Mouse (Mus musculus): ENCODE measurements around the gene Grasp.

DNA sequence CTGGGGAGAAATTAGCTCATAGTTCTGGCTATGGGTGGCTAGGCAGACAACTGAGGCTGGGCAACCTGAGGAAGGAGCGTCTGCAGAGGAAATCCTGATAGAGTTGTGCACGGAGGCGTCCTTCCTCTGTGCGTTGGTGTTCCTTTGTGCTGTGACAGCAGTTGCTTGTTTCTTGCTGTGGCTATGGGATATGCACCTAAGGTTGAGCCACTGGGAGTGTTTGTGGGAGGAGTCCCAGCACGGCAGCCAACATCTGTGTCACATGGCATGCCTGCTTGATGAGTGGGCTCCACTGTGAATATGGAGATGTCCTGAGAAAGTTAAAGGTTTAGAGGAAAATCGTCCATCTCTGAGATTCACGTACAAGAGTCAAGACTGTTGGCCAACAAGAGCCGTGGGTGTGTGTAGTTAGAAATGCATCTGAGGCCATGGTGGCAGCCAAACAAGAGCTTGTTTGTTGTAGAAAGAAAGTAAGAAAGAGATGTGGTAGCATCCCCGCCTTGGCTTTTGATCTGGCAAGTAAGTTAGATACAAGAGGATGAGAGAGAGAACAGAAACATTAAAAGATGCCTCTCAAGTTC, 26.3 kb downstream of the Grasp start:
- TF ChIP-seq GATA1 (IDR thresholded peaks at IDR 0.05; ENCODE audit: low read length), result no peak
- TF ChIP-seq TAL1 (IDR thresholded peaks at IDR 0.05; ENCODE audit: low read length), result no peak

Data from erythroblast, embryonic 14.5 days (primary cell).